Mouse (Mus musculus): ENCODE measurements at regions not wholly inside any gene's neighbourhood (a gene's known extent, or its start where the extent isn't known, plus 50 kb on each side); places are given as distances from the start of the nearest gene placed in this dataset.

DNA sequence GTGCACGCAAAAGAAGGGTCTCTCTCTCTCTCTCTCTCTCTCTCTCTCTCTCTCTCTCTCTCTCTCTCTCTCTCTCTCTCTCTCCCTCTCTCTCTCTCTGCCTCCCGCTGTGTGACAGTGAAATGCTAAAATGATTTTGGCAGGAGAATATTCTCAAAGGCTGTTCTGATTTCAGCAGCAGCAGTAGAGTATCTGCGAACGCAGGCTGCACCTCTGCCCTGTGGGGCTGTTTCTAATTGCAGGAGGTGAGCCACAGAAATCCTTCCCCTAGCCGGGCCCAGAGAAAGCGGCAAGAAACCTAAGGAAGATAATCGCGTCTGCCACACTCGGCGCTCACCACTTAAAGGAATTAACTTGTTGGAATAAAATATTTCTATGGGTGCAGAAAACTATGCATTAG, 210.6 kb upstream of the H2al1a start:
- TF ChIP-seq POLR2A (IDR thresholded peaks at IDR 0.05; ENCODE audit: control insufficient read depth, low read depth, low read length) = no peak
- TF ChIP-seq CTCF (IDR thresholded peaks at IDR 0.05; ENCODE audit: control insufficient read depth, insufficient read depth, insufficient replicate concordance, low read depth, low read length) = no peak

Measured in testis, adult 2 months (tissue).